Mouse (Mus musculus) left cerebral cortex, adult 8-10 months (tissue): ENCODE measurements around the gene Cep44. TPM values are rescaled to one million over a fixed set of nuclear protein-coding genes. Genes with fewer than 3 reads are reported as not detected.

Experiments
- DNase-seq, 2 experiments: peaks; one replicate each; pipeline ENCODE4 v3.0.0; 2022; ENCODE audit warnings: low spot score in 2 of 2
- total RNA-seq, 4 experiments: library from RNA; stranded (reverse); gene quantifications; 2 replicates each; pipeline ENCODE4 v1.2.4; 2022

Gene Cep44
- total RNA-seq, result 10 to 100 TPM; 18.5 to 25.0 (median 20.1) TPM

- DNase-seq, result peak; percentile 52 to 76
Measured at GRCm38 (mm10) chr8:56550558-56551360, at the start of gene Cep44, which contains the start of gene Fbxo8. Gene Cep44 (minus strand): TSS chr8:56551047. Gene Fbxo8 (plus strand): TSS chr8:56551090.

- no peak for DNase-seq
Measured at GRCm38 (mm10) chr8:56591502-56591901, 40.7 kb upstream of the Cep44 start.

- DNase-seq, result no peak
Measured at GRCm38 (mm10) chr8:56591084-56591483, 40.2 kb upstream of the Cep44 start.

- DNase-seq, result no peak
Measured at GRCm38 (mm10) chr8:56589004-56589403, 38.2 kb upstream of the Cep44 start.

GRCm38 (mm10) chr8:56582841-56583240 lies 32.0 kb upstream of the Cep44 start:
- no peak for DNase-seq

- DNase-seq, result no peak
Measured at GRCm38 (mm10) chr8:56580918-56581317, 30.1 kb upstream of the Cep44 start.

- DNase-seq, result no peak
Measured at GRCm38 (mm10) chr8:56566856-56567255, 16.0 kb upstream of the Cep44 start.

GRCm38 (mm10) chr8:56564399-56565047 lies 13.7 kb upstream of the Cep44 start:
- no peak for DNase-seq

GRCm38 (mm10) chr8:56552551-56553103 lies 1.8 kb upstream of the Cep44 start:
- no peak for DNase-seq

- DNase-seq, result no peak
Measured at GRCm38 (mm10) chr8:56552045-56552444, 1.2 kb upstream of the Cep44 start.

- peak; percentile 76 to 93 for DNase-seq
Measured at GRCm38 (mm10) chr8:56551361-56551852, 560 bp upstream of the Cep44 start.

- no peak for DNase-seq
Measured at GRCm38 (mm10) chr8:56547866-56548265, 3.0 kb downstream of the Cep44 start.

GRCm38 (mm10) chr8:56540706-56541105 lies 10.1 kb downstream of the Cep44 start:
- no peak for DNase-seq

- DNase-seq, result peak in 1 of 2 experiments; percentile 28
Measured at GRCm38 (mm10) chr8:56530359-56530758, 20.5 kb downstream of the Cep44 start.

- DNase-seq, result no peak
Measured at GRCm38 (mm10) chr8:56528869-56529268, 22.0 kb downstream of the Cep44 start.

GRCm38 (mm10) chr8:56521051-56521450 lies 29.8 kb downstream of the Cep44 start:
- no peak for DNase-seq

GRCm38 (mm10) chr8:56520249-56520648 lies 30.6 kb downstream of the Cep44 start:
- no peak for DNase-seq

GRCm38 (mm10) chr8:56518848-56519247 lies 32.0 kb downstream of the Cep44 start:
- no peak for DNase-seq

GRCm38 (mm10) chr8:56508952-56509479 lies 41.8 kb downstream of the Cep44 start:
- DNase-seq, result no peak

GRCm38 (mm10) chr8:56508318-56508951 lies 42.4 kb downstream of the Cep44 start:
- no peak for DNase-seq

GRCm38 (mm10) chr8:56501911-56502310 lies 48.9 kb downstream of the Cep44 start:
- no peak for DNase-seq
